Mouse (Mus musculus): Measurements from ENCODE around the gene Map10. TPM values are rescaled to one million over a fixed set of nuclear protein-coding genes. Genes with fewer than 3 reads are reported as not detected.

Map10 gene
- total RNA-seq, 2 experiments from 2014 or later: 3.6 to 4.1 TPM

GRCm38 (mm10) chr8:125716613-125717012, 47.0 kb downstream of the Map10 start:
- no peak for DNase-seq

- no peak for DNase-seq
These were observed 49.3 kb downstream of the Map10 start for GRCm38 (mm10) chr8:125718914-125719313.

GRCm38 (mm10) chr8:125722675-125723074, 53.1 kb downstream of the Map10 start:
- DNase-seq: no peak

Other genes starting within 250 kb of the Map10 start
- 10 to 100 TPM; 12.9 to 16.7 TPM for gene Sipa1l2, start 100.0 kb upstream of the Map10 start, total RNA-seq (2021)
- gene Ntpcr, start 60.1 kb downstream of the Map10 start, total RNA-seq (2021): 10 to 100 TPM; 16.5 to 18.6 TPM
- under 1 TPM; 0.45 to 0.59 TPM for gene Pcnx2, start 228.5 kb downstream of the Map10 start, total RNA-seq (2021)
- gene Map3k21, start 240.6 kb downstream of the Map10 start, total RNA-seq (2021): under 1 TPM; 0.21 to 0.41 TPM

All from gastrocnemius, postnatal 10 days (tissue).